Mouse (Mus musculus) B cell, adult 2 months (primary cell): Measurements from ENCODE around the gene Faim.

Experiments used
- DNase-seq, 2 experiments: peaks; one replicate each; pipeline ENCODE4 v3.0.0; 2022

Gene Faim

GRCm38 (mm10) chr9:98976081-98976480 is 10.1 kb upstream of the Faim start:
- DNase-seq = no peak

DNA sequence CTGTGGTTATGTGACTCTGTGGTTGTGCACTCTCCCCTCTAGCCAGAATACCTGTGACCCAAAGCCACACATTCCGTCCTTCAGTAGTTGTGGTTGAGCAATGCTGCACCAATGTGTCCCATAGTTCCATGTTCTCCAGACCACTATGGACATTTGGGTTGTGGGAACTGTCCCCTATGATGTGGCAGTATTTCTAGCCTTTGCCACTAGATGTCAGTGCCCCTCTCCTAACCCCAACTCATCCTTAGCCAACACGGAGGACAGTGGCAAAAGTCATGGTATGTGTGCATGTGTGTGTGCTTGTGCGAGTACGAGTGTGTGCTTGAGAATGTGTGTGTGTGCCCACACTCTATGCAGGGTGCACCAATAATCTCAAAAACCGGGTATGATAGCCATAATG is 9.7 kb upstream of the Faim start:
- no peak for DNase-seq

- peak; percentile 97 for DNase-seq
Observed at GRCm38 (mm10) chr9:98979431-98980416, 6.4 kb upstream of the Faim start.

GRCm38 (mm10) chr9:98986476-98987096 is 413 bp downstream of the Faim start:
- DNase-seq = no peak

DNA sequence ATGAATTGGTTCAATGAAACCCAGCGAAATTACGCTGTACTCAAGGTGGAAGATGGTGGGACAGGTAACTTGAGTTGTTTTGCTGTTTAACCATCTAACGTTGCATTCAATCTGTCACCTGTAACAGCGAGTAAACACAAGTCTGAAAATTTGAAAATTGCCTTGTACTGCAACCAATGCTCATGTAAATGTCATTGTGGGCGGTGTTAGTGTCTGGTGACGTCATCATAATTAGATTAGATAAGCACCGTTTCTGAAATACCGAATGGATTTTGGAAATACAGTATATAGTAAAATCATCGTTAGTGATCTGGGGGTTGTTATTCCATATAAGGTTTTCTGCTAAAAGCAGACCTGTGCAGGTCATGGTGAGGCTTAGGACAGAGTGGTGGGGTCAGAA is 958 bp downstream of the Faim start:
- DNase-seq = no peak

DNA sequence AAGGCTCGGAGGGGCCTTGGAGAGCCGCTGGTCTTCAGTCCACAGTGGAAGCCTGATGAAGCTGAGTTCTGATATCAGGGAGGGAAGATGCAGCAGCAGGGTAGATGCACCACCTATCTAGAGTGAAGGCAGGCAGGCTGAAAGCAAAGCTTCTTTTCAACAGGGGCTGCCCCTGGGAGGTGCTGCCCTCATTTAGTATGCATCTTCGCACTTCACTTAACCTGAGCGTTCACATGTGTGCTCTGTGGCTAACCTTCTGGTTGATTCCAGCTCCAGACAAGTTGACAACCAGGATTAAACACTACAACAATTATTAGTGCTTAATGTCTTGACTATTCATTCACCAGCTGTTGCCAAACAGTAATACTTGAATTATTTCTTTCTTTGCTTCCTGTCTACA is 7.9 kb downstream of the Faim start:
- DNase-seq = peak; percentile 21 to 33

DNA sequence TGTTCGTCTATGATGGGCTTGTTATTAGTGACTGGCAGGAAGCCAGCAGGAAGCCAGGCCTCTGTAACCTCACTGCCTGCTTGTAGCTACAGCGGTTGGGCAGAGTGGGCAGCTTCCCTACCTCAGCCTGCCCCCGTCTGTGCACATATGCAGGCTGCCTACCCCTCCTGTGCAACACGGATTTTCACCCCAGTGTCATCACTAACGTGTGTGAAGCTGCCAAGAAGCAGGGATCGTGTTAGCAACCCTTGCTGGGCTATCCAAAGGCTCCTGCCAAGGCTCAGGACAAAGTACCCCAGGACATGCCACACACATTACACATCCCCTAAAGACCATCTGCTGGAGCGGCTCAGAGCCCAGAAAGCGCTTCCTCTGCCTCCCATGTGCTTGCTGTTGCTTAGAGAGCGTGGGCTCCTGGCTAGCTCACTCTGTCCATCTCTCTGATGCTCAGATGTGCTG is 13.7 kb downstream of the Faim start:
- DNase-seq = no peak

DNA sequence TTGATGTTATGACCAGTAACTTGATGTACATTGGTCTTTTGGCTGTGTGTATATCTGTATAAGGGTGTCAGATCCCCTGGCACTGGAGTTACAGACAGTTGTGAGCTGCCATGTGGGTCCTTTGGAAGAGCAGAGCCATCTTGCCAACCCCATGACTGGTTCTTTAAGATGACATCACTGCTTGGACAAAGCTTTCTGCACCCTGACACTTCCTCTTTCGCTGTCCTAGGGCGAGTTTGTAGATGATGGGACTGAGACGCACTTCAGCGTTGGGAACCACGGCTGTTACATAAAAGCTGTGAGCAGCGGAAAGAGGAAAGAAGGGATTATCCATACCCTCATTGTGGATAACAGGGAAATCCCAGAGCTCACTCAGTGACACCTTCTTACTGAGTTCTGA is 15.2 kb downstream of the Faim start:
- DNase-seq = no peak

DNA sequence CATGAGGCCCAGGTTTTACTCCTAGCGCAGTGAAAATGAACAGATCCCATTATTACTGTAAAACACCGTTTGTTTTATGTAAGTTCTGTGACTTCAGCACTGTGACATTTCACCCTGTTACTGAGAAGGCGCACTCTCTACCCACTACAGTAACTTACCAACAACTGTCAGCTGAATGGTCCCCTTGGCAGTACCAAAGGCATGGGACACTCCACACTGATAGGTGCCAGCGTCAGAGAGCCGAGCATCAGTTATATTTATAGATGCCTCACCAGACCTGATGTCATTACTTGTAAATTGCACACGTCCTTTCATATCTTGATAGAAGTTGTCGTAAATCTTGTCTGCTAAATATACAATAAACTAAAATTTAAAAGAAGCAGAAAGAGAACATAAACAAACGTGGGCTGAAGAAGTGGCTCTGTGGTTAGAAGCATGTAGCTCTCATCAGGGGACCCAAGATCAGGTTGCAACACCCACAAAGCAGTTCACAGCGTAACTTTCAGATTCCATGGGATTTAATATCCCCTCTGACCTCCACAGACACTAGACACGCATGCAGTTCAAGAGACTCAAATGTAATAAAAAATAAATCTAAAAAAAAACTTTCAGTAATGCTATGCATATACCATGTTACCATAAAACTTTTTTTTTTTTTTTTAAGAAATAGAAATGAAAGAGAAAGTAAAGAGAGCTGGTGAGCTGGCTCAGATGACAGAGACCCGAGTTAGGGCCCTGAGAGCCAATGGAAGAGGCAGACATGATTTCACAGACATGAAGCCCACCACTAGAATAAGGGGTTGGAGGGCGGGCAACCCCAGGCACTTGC is 23.1 kb downstream of the Faim start:
- peak; percentile 9 to 11 for DNase-seq

DNA sequence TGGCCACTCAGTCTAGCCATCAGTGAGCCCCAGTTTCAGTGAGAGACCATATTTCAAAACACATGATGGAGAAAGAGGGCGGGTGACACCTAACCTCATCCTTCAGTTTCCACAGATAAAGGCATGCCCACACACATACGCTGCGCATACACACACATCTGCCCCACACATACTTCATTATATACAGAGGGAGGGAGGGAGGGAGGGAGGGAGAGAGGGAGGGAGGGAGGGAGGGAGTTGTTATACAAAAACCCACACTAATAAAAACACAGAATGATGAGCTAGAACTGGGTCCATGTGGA is 23.7 kb downstream of the Faim start:
- DNase-seq = no peak

DNA sequence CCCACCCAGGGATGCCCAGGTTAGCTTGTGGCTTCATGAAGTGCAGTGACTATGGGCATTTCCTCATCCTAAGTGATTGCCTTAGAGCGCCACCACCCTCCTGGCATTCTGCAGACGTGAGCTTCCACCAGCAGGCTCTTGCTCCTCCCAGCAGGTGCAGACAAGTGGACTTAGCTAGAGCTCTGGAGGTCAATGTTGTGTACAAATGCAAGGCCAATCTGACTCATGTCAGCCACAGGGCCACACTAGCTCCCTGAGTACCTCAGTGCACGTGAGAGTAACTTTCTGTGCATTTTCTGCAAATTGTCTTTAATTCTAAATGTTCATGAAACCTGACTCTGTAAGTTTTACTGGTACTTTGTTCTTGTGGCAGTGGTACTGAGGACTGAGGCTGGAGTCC is 30.1 kb downstream of the Faim start:
- no peak for DNase-seq

DNA sequence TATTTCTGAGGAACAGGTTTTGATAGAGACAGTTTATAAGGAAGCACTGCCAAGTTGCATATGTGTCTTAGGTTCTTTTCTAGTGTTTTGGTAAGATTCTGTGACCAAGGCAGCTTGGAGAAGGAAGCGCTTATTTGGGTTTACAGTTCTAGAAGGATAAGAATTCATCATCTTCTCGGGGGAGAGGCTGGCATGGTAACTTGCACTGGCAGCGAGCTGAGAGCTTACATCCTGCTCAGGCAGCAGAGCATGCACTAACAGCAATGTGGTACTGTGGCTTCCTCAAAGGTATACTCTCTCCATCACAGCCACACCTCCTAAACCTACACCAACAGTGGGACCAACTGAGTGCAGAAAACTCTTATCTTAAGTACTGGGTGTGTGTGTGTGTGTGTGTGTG is 30.6 kb downstream of the Faim start:
- DNase-seq = no peak

DNA sequence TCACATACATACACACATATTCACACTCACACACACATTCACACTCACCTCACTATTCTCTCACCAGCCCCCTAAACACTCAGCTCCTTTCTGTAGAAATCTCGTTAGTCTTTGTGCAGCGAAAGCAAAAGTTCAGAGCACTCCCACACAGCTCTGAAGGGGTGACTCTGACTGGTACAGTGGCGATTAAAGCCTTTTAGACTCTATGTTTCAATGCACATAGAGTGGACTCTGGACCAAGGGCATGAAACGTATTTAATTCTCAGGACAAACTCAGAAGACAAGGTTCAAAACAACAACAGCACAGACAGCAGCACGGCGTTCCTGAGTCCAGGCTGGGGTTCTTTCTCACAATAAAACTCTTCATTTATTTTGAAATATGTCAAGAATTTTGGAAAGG is 31.5 kb downstream of the Faim start:
- no peak for DNase-seq

- no peak for DNase-seq
Observed at GRCm38 (mm10) chr9:99021166-99021565, 35.0 kb downstream of the Faim start.

- no peak for DNase-seq
Observed at GRCm38 (mm10) chr9:99021751-99022150, 35.6 kb downstream of the Faim start.

- no peak for DNase-seq
Observed at GRCm38 (mm10) chr9:99032031-99032430, 45.9 kb downstream of the Faim start.

GRCm38 (mm10) chr9:99034111-99034510 is 47.9 kb downstream of the Faim start:
- no peak for DNase-seq

- DNase-seq = no peak
Observed at GRCm38 (mm10) chr9:99035575-99035974, 49.4 kb downstream of the Faim start, which contains the start of gene Gm1123. TSS of gene Gm1123 (minus strand) at chr9:99035715.

DNA sequence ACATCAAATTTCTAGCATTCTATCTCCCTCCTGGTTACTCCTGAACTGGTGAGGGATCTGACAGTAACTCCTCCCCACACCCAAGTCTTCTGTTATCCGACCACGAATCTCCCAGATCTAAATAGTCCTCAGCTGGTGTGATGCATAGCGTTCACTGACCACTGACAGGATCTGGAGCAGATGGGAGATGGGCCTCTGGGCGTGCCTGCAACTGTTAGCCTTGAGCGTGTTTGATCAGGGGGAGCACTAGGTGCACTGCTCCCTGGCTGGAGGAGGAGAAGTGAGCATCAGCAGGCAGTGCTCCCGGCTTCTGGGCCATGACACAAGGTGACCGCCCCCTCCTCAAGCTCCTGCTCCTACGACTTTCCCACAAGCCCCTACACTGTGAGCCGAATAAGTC is 55.8 kb downstream of the Faim start:
- DNase-seq = no peak

DNA sequence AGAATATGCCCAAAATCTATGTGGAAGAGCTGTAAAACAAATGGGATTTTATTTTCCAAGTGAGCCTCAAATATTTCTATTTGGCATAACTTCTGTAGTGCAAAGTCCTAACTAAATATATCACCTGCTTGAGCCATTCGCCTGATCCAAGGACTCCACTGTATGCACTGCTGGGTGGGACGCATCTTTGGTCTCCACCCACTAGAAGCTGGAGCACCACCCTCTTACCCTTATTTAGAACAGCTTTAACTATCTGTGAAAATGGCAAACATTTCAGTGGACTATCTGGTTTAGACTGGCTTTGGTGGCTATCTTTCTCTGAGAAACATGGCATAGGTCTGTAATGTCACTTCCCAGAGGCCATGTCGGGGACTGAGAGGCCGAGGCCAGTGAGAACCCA is 56.5 kb downstream of the Faim start:
- DNase-seq = no peak

- DNase-seq = no peak
Observed at GRCm38 (mm10) chr9:99044761-99045160, 58.6 kb downstream of the Faim start.

GRCm38 (mm10) chr9:99048724-99049250 is 62.6 kb downstream of the Faim start:
- DNase-seq = no peak

- no peak for DNase-seq
Observed at GRCm38 (mm10) chr9:99049760-99050159, 63.6 kb downstream of the Faim start.
